Mouse (Mus musculus) cerebellum, adult 18-20 months (tissue): ENCODE data around the gene Tfb2m.

Experiments
- DNase-seq, 2 experiments: peaks; one replicate each; pipeline ENCODE4 v3.0.0; 2021

The Tfb2m gene

GRCm38 (mm10) chr1:179556921-179557320 is 10.9 kb upstream of the Tfb2m start:
- no peak for DNase-seq

- no peak for DNase-seq
Measured at GRCm38 (mm10) chr1:179553949-179554347, 7.9 kb upstream of the Tfb2m start.

DNA sequence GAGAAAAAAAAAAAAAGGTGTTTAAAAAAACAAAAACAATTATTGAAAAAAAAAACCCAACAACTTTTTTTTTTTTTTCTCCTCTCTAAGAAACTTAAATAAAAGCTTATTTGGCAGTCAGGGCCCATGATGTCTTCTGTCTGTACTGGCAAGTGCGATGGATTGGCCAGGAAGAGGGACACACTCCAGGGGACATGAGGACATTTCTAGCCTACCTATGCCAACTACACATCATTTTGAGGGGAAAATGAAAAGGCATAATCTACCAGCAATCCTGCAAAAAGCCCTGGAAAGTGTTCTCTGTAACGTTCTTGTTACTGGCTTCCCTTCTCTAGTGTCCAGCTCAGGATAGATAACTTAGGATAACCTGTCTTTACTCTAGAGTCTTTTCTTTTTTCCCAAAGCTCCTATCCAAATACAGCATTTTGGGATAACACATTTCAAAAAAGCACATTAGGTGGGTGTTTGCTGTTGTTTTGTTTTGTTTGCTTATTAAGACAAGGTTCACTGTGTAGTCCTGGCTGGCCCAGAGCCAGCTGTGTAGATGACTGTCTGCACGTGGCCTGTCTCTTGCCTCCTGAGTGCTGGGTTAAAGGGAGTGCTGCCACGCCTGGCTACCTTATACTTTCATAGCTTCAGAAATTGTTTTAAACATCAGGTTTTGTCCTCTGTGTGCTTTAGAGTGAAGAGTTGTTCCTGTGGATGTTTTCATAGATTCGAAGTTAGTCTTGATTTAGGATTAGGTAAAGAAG is 7.3 kb upstream of the Tfb2m start:
- DNase-seq = peak; percentile 42 to 54

DNA sequence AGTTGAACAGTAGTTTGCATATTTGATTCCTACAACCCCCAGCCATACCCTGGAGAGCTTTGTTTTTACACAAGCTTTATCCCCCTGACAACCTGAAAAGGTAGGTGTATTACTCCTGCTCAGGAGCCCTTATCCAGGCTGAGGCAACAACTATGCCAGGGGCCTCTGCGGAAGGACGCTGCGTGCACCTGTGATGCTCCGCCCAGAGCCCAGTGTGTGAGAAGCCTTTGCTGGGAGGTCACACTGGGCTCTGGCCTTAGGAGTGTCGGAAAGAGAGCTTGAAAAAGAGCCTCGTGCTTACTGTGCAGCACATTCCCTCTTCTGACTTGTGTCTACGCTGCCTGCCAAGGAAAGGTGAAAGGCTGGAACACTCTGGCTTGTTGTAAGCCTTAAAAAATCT is 6.7 kb upstream of the Tfb2m start:
- peak; percentile 32 to 40 for DNase-seq

- DNase-seq = no peak
Measured at GRCm38 (mm10) chr1:179551921-179552320, 5.9 kb upstream of the Tfb2m start.

- DNase-seq = no peak
Measured at GRCm38 (mm10) chr1:179551336-179551735, 5.3 kb upstream of the Tfb2m start.

- no peak for DNase-seq
Measured at GRCm38 (mm10) chr1:179548996-179549752, 3.1 kb upstream of the Tfb2m start.

DNA sequence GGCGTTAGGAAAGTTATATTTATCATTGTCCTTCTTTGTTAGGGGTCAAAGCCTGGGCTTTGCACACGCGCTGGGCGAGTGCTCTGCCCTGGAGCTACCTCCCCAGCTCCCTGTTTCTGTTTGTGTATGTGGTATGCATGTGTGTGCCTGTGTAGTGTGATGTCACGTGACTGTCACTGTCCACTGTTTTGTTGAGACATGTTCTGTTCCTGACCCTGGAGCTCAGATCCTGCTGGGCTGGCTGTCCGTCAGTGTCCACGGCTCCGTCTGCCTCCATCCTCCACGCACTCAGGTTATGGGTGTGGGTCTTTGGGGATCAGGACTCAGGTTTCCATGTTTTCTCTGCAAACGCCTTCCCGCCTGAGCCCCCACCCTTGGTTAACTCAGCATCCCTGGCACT is 2.2 kb upstream of the Tfb2m start:
- peak; percentile 30 to 35 for DNase-seq

GRCm38 (mm10) chr1:179547176-179547575 is 1.1 kb upstream of the Tfb2m start:
- DNase-seq = peak in 1 of 2 experiments; percentile 32

DNA sequence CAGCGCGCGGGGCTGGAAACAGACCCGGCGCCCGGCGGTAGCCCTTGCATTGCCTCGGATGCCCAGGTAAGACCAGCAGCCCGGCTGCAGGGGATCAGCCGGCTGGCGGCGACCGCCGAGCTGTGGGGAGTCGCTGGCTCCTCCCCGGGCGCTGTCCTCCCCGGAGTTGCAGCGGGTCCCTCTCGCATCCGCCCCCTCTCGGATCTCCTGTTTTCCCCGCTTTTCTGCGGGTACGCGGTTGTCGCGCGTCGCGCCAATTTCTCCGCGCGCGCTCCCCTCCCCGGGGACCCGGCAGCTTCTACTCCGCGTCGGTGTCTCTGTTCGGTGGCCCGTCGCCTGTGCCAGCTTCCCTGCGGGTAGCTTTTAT is 467 bp upstream of the Tfb2m start:
- DNase-seq = no peak

- DNase-seq = no peak
Measured at GRCm38 (mm10) chr1:179541502-179541901, 4.6 kb downstream of the Tfb2m start.

DNA sequence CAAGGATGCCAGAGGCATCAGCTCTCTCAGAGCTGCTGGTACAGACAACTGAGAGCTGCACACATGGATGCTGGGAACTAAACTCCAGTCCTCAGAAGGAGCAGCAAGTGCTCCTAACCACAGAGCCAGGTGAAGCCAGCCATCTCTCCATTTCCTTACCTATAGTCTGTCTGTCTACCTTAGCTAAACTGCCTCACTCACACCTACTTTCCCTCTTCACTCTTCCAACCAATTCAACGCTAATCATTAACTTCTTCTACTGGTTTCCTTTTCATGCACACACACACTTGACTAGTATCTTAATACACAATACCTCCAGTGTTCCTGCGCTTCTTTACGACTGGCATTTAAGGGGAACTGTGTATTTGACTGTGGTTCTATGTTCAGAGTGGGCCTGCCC is 6.2 kb downstream of the Tfb2m start:
- DNase-seq = no peak

DNA sequence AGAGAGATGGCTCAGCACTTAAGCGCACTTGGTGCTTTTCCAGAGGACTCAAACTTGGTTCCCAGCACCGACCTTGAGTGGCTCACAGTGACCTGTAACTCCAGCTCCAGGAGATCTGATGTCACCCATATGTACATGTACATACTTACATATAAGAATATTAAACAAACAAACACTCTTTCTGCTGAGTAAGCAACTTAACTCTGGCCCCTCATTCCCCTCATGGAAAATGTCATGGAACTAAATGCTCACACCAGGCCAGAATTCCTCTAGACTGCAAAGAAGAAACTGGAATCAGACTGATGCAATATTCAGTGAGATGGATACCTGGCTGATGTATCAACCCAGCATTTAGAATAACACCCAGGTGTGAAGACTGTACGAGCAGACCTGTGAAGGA is 7.0 kb downstream of the Tfb2m start:
- no peak for DNase-seq

GRCm38 (mm10) chr1:179519901-179520300 is 26.2 kb downstream of the Tfb2m start:
- no peak for DNase-seq

GRCm38 (mm10) chr1:179517713-179518465 is 28.2 kb downstream of the Tfb2m start, which contains the start of gene Smyd3:
Gene Smyd3 (minus strand): TSS chr1:179518041.
- DNase-seq = peak; percentile 86 to 91

GRCm38 (mm10) chr1:179516941-179517712 is 28.9 kb downstream of the Tfb2m start:
- peak; percentile 29 for DNase-seq

- DNase-seq = no peak
Measured at GRCm38 (mm10) chr1:179511895-179512294, 34.2 kb downstream of the Tfb2m start.

GRCm38 (mm10) chr1:179510546-179511340 is 35.3 kb downstream of the Tfb2m start:
- DNase-seq = no peak

GRCm38 (mm10) chr1:179506530-179507315 is 39.3 kb downstream of the Tfb2m start:
- peak; percentile 39 to 65 for DNase-seq

DNA sequence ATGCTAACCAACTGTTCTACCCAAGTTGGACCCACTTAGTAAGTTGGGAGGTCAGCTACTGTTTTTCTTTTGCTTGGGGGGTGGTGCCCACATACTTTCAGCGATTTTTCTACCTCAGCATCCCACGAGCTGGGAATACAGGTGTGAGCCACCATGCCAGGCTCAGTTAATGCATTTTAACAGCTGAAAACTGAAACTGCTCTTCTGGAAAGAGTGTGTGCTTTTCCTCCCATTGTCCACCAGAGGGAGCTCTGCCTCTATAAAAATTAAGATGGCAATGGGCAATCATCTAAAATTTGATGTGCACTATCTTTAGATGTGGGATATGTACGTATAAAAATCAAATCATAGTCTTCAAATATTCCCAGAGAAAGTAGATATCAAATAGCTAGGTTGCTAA is 43.5 kb downstream of the Tfb2m start:
- peak in 1 of 2 experiments; percentile 30 for DNase-seq

- DNase-seq = no peak
Measured at GRCm38 (mm10) chr1:179499257-179499656, 46.8 kb downstream of the Tfb2m start.
